Mouse (Mus musculus): ENCODE measurements around the gene Fam78a. TPM values are rescaled to one million over a fixed set of nuclear protein-coding genes. Genes with fewer than 3 reads are reported as not detected.

Fam78a gene
- polyA plus RNA-seq, 1 experiment, result not detected

DNA sequence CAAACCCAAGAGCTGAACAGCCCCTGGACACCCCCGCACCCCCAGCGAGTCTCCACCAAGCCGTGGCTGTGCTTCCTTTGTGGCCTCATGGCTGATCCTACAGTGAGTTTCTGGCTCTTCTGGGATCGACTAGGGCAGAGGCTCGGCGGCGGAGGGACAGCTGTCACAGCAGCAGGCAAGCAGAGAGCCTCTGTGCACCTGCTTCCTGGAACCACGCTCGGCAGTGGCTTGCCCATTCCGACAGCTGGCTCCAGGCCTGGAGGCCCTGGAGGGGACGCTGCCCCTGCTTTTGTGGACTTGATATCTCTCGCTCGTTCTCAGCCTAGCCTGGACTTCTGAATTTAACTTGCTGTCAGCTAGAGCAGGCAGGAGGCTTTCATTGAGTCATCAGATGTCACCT lies 19.7 kb downstream of the Fam78a start:
- TF ChIP-seq USF1 (IDR thresholded peaks at IDR 0.05; ENCODE audit: low read depth) (no peak), CEBPB (IDR thresholded peaks at IDR 0.05; ENCODE audit: low read depth) (no peak), MAX (IDR thresholded peaks at IDR 0.05) (no peak), MYOG (IDR thresholded peaks at IDR 0.05; ENCODE audit: control insufficient read depth, extremely low read depth, insufficient read length) (no peak), MYOD1 (IDR thresholded peaks at IDR 0.05; ENCODE audit: control insufficient read depth, insufficient read length, low read depth) (no peak), CTCF (IDR thresholded peaks at IDR 0.05; ENCODE audit: control insufficient read depth, insufficient read depth, insufficient read length) (no peak), FOSL1 (IDR thresholded peaks at IDR 0.05; ENCODE audit: insufficient read depth, low read length, poor library complexity, severe bottlenecking) (no peak)
- Histone ChIP-seq H3K79me2 (ENCODE audit: control insufficient read depth, insufficient read depth) (no peaks in the 10 kb centered on the region), H3ac (ENCODE audit: control insufficient read depth, insufficient read length, low read depth) (no peak overlapping the region), H3K79me3 (ENCODE audit: low read depth) (no peaks in the 10 kb centered on the region), H3K27me3 (ENCODE audit: control insufficient read depth, insufficient read depth, insufficient read length) (peaks cover 67% of the 10 kb centered on the region), H3K36me3 (ENCODE audit: control insufficient read depth, insufficient read depth) (no peaks in the 10 kb centered on the region), H3K4me3 (ENCODE audit: insufficient read depth, poor library complexity, severe bottlenecking) (no peak overlapping the region)

- TF ChIP-seq CTCF (IDR thresholded peaks at IDR 0.05; ENCODE audit: control insufficient read depth, insufficient read depth, insufficient read length), result no peak
- no peak for TF ChIP-seq MYOG (IDR thresholded peaks at IDR 0.05; ENCODE audit: control insufficient read depth, extremely low read depth, insufficient read length)
- no peak for TF ChIP-seq MAX (IDR thresholded peaks at IDR 0.05)
- TF ChIP-seq USF1 (IDR thresholded peaks at IDR 0.05; ENCODE audit: low read depth), result no peak
- TF ChIP-seq CEBPB (IDR thresholded peaks at IDR 0.05; ENCODE audit: low read depth), result no peak
- TF ChIP-seq FOSL1 (IDR thresholded peaks at IDR 0.05; ENCODE audit: insufficient read depth, low read length, poor library complexity, severe bottlenecking), result no peak
- no peak for TF ChIP-seq MYOD1 (IDR thresholded peaks at IDR 0.05; ENCODE audit: control insufficient read depth, insufficient read length, low read depth)
- Histone ChIP-seq H3ac (ENCODE audit: control insufficient read depth, insufficient read length, low read depth) (no peak overlapping the region), H3K36me3 (ENCODE audit: control insufficient read depth, insufficient read depth) (no peaks in the 10 kb centered on the region), H3K4me3 (ENCODE audit: insufficient read depth, poor library complexity, severe bottlenecking) (no peak overlapping the region), H3K27me3 (ENCODE audit: control insufficient read depth, insufficient read depth, insufficient read length) (peaks cover 68% of the 10 kb centered on the region), H3K79me3 (ENCODE audit: low read depth) (no peaks in the 10 kb centered on the region), H3K79me2 (ENCODE audit: control insufficient read depth, insufficient read depth) (no peaks in the 10 kb centered on the region)
Measured at GRCm38 (mm10) chr2:32063451-32064151, 21.1 kb downstream of the Fam78a start.

GRCm38 (mm10) chr2:32062626-32063410 lies 21.8 kb downstream of the Fam78a start:
- H3ac ChIP-seq (ENCODE audit: control insufficient read depth, insufficient read length, low read depth), result no peak overlapping the region
- no peaks in the 10 kb centered on the region for H3K79me3 ChIP-seq (ENCODE audit: low read depth)
- H3K79me2 ChIP-seq (ENCODE audit: control insufficient read depth, insufficient read depth), result no peaks in the 10 kb centered on the region
- H3K27me3 ChIP-seq (ENCODE audit: control insufficient read depth, insufficient read depth, insufficient read length), result peaks cover 65% of the 10 kb centered on the region
- no peaks in the 10 kb centered on the region for H3K36me3 ChIP-seq (ENCODE audit: control insufficient read depth, insufficient read depth)
- TF ChIP-seq MYOD1 (IDR thresholded peaks at IDR 0.05; ENCODE audit: control insufficient read depth, insufficient read length, low read depth) (no peak), MAX (IDR thresholded peaks at IDR 0.05) (no peak), CEBPB (IDR thresholded peaks at IDR 0.05; ENCODE audit: low read depth) (no peak), CTCF (IDR thresholded peaks at IDR 0.05; ENCODE audit: control insufficient read depth, insufficient read depth, insufficient read length) (no peak), MYOG (IDR thresholded peaks at IDR 0.05; ENCODE audit: control insufficient read depth, extremely low read depth, insufficient read length) (no peak)
- H3K4me3 ChIP-seq (ENCODE audit: insufficient read depth, poor library complexity, severe bottlenecking), result no peak overlapping the region

DNA sequence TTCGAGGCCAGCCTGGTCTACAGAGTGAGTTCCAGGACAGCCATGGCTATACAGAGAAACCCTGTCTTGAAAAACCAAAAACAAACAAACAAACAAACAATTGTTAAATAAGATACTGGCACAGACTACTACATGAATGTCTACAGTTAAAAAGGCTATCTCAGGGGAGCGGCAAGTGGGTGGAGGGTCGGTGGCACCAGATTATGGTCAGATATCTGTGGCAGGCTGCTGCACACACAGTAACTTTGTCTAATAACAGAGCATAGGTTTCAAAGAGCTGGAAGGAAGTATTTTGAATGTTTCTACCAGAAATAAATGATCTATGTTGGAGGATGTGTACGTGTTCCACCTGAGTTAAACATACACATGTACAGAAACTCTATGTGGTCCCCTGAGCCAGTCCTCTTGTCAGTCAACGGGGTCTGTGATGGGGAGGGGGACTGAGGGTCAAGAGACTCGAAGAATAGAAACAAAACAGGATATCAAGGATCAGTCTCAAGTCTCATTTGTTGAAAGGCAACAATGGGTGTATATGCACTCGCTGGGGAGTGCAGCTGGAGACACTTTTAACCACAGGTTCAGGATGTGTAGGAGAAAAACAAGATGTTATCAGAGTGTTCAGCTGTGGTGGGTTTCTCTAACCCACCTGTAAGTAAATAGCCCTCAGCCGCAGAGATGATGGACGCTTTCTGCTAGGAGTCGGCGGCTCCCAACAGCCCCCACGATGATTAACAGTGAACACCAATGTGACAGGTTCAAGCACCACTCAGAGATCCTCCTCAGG lies 22.7 kb downstream of the Fam78a start:
- no peak for TF ChIP-seq MYOD1 (IDR thresholded peaks at IDR 0.05; ENCODE audit: control insufficient read depth, insufficient read length, low read depth)
- TF ChIP-seq CTCF (IDR thresholded peaks at IDR 0.05; ENCODE audit: control insufficient read depth, insufficient read depth, insufficient read length), result no peak
- no peak for TF ChIP-seq CEBPB (IDR thresholded peaks at IDR 0.05; ENCODE audit: low read depth)
- no peak for TF ChIP-seq MAX (IDR thresholded peaks at IDR 0.05)
- TF ChIP-seq MYOG (IDR thresholded peaks at IDR 0.05; ENCODE audit: control insufficient read depth, extremely low read depth, insufficient read length), result no peak
- TF ChIP-seq FOSL1 (IDR thresholded peaks at IDR 0.05; ENCODE audit: insufficient read depth, low read length, poor library complexity, severe bottlenecking), result no peak
- no peak for TF ChIP-seq USF1 (IDR thresholded peaks at IDR 0.05; ENCODE audit: low read depth)
- H3K79me3 ChIP-seq (ENCODE audit: low read depth), result no peaks in the 10 kb centered on the region
- no peaks in the 10 kb centered on the region for H3K79me2 ChIP-seq (ENCODE audit: control insufficient read depth, insufficient read depth)
- no peak overlapping the region for H3K4me3 ChIP-seq (ENCODE audit: insufficient read depth, poor library complexity, severe bottlenecking)
- peaks cover 56% of the 10 kb centered on the region for H3K27me3 ChIP-seq (ENCODE audit: control insufficient read depth, insufficient read depth, insufficient read length)
- no peaks in the 10 kb centered on the region for H3K36me3 ChIP-seq (ENCODE audit: control insufficient read depth, insufficient read depth)
- H3ac ChIP-seq (ENCODE audit: control insufficient read depth, insufficient read length, low read depth), result no peak overlapping the region

GRCm38 (mm10) chr2:32061189-32061588 lies 23.5 kb downstream of the Fam78a start:
- Histone ChIP-seq H3K79me2 (ENCODE audit: control insufficient read depth, insufficient read depth) (no peaks in the 10 kb centered on the region), H3K79me3 (ENCODE audit: low read depth) (no peaks in the 10 kb centered on the region), H3ac (ENCODE audit: control insufficient read depth, insufficient read length, low read depth) (no peak overlapping the region), H3K36me3 (ENCODE audit: control insufficient read depth, insufficient read depth) (no peaks in the 10 kb centered on the region), H3K4me3 (ENCODE audit: insufficient read depth, poor library complexity, severe bottlenecking) (no peak overlapping the region), H3K27me3 (ENCODE audit: control insufficient read depth, insufficient read depth, insufficient read length) (peaks cover 50% of the 10 kb centered on the region)
- TF ChIP-seq CEBPB (IDR thresholded peaks at IDR 0.05; ENCODE audit: low read depth) (no peak), MYOD1 (IDR thresholded peaks at IDR 0.05; ENCODE audit: control insufficient read depth, insufficient read length, low read depth) (no peak), FOSL1 (IDR thresholded peaks at IDR 0.05; ENCODE audit: insufficient read depth, low read length, poor library complexity, severe bottlenecking) (no peak), CTCF (IDR thresholded peaks at IDR 0.05; ENCODE audit: control insufficient read depth, insufficient read depth, insufficient read length) (no peak), MYOG (IDR thresholded peaks at IDR 0.05; ENCODE audit: control insufficient read depth, extremely low read depth, insufficient read length) (no peak), USF1 (IDR thresholded peaks at IDR 0.05; ENCODE audit: low read depth) (no peak), MAX (IDR thresholded peaks at IDR 0.05) (no peak)

Measured in C2C12 (cell line).